Mouse (Mus musculus): ENCODE results near the gene Nova1.

GRCm38 (mm10) chr12:46781481-46781880, 37.2 kb downstream of the Nova1 start:
- TF ChIP-seq CTCF (IDR thresholded peaks at IDR 0.05; ENCODE audit: low read depth, low read length) (no peak), POLR2AphosphoS5 (IDR thresholded peaks at IDR 0.05; ENCODE audit: insufficient replicate concordance, low read depth, low read length) (no peak), TAL1 (conservative IDR thresholded peaks at IDR 0.05; ENCODE audit: low read depth, low read length) (no peak), GATA1 (IDR thresholded peaks at IDR 0.05; ENCODE audit: borderline replicate concordance, low read length) (no peak), GATA2 (IDR thresholded peaks at IDR 0.05; ENCODE audit: borderline replicate concordance, low read depth, low read length) (no peak)

All from G1E (cell line).